Mouse (Mus musculus) liver, embryonic 14.5 days (tissue): ENCODE measurements around the gene Usp24.

Experiments used
- CTCF ChIP-seq: IDR thresholded peaks from 2 replicates; pipeline ENCODE4 v1.5.1; 2016; ENCODE audit warnings: antibody characterized with exemption, low read depth, control low read depth
- EP300 ChIP-seq: IDR thresholded peaks from 2 replicates; pipeline ENCODE4 v1.6.1; 2016; ENCODE audit warnings: antibody characterized with exemption, low read depth

DNA sequence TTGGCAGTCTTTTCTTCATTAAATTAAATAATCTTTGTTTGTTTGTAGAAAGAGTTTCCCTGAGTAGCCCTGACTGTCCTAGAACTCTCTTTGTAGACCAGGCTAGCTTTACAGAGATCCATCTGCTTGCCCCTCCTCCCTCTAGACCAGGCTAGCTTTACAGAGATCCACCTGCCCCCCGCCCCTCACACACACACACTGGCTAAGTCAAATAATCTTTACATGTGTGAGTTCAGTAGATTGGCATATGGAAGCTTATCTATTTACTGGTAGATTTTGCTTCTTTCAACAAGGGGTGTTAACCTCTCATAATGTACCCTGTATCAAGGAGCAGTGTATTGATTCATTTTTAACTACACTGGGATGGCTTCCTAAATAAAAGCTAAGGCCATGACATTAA lies 19.8 kb downstream of the Usp24 start:
- no peak for TF ChIP-seq CTCF
- TF ChIP-seq EP300: 0 out of 2 replicates have a peak, but pooled peaks have one; percentile 8
